8 mouse cellular contexts compared by ENCODE assay signal in the genomic region with DNA sequence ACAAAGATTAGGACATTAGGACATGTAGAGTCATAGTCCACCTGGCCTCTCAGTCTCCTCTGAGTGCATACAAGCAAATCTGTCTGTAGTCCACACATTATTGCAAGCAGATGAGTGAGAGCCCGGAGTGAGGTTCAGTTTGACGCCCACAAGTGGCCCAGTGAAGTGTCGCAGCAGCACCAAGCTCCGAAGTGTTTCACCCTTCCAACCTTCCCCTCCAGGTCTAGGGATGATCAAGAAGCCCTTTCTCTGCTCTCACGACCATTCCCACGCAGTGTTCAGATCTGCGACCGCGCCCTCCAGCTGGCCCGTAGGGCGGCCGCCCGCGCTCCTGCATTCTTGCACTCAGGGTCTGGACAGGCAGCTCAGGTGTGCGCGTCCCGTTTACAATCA. TPM values are rescaled to one million over a fixed set of nuclear protein-coding genes. Genes with fewer than 3 reads are reported as not detected.
DNase-seq lines count a peak whose midpoint lies in the region; ATAC-seq and TF ChIP-seq lines count a peak whose summit lies in the region.

No protein-coding gene starts in this region.

- no peak for TF ChIP-seq CTCF in bone marrow macrophage, adult 2 months (IDR thresholded peaks at IDR 0.05; ENCODE audit: low read depth, low read length)

- no peaks in the 10 kb centered on the region; the same call in 1 of the 2 replicates for H3K36me3 ChIP-seq in kidney, embryonic 14.5 days (ENCODE audit: control insufficient read depth, insufficient read depth, low read length)
- no peaks in the 10 kb centered on the region for H3K36me3 ChIP-seq in hindbrain, embryonic 11.5 days (ENCODE audit: control insufficient read depth, insufficient read depth, low read length)
- H3K36me3 ChIP-seq in midbrain, embryonic 12.5 days: no peaks in the 10 kb centered on the region

- peak overlapping the region; percentile 75 for H3K4me3 ChIP-seq in kidney, embryonic 14.5 days (ENCODE audit: low read length)
- peak overlapping the region; percentile 56 for H3K4me3 ChIP-seq in bone marrow macrophage, adult 2 months (ENCODE audit: insufficient read depth, low read length)
- H3K4me3 ChIP-seq in hindbrain, embryonic 11.5 days (ENCODE audit: low read depth, low read length): peak overlapping the region; percentile 79
- peak overlapping the region; percentile 81 for H3K4me3 ChIP-seq in midbrain, embryonic 12.5 days

- H3K27me3 ChIP-seq in kidney, embryonic 14.5 days (ENCODE audit: control insufficient read depth, insufficient read depth, low read length): no peaks in the 10 kb centered on the region
- H3K27me3 ChIP-seq in hindbrain, embryonic 11.5 days (ENCODE audit: control insufficient read depth, insufficient read depth, low read length): 0 out of 2 replicates have a peak, but pooled peaks cover 2% of the 10 kb centered on the region
- peaks cover 30% of the 10 kb centered on the region for H3K27me3 ChIP-seq in midbrain, embryonic 12.5 days

- peak overlapping the region; percentile 69 for H3K9ac ChIP-seq in kidney, embryonic 14.5 days (ENCODE audit: low read depth, low read length)
- peak overlapping the region; percentile 79 for H3K9ac ChIP-seq in hindbrain, embryonic 11.5 days (ENCODE audit: low read depth, low read length)
- H3K9ac ChIP-seq in midbrain, embryonic 12.5 days (replicated peaks): peak overlapping the region; percentile 75

- 1% methylated on average over 17 of the region's 17 CpGs for WGBS in kidney, embryonic 14.5 days
- WGBS in hindbrain, embryonic 11.5 days: under 1% methylated on average over 17 of the region's 17 CpGs
- 2% methylated on average over 17 of the region's 17 CpGs for WGBS in midbrain, embryonic 12.5 days

- no peak for ATAC-seq in kidney, embryonic 14.5 days (ENCODE audit: low FRiP score, low TSS enrichment)
- ATAC-seq in hindbrain, embryonic 11.5 days (ENCODE audit: low FRiP score): no peak; the same call in 1 of the 2 replicates
- no peak for ATAC-seq in midbrain, embryonic 12.5 days (ENCODE audit: low FRiP score, low read depth)

- peak overlapping the region; percentile 83; the same call in 1 of the 2 replicates for H3K27ac ChIP-seq in kidney, embryonic 14.5 days (ENCODE audit: low read depth, low read length)
- no peak overlapping the region for H3K27ac ChIP-seq in bone marrow macrophage, adult 2 months (ENCODE audit: insufficient read depth, low read depth, low read length)
- no peak overlapping the region for H3K27ac ChIP-seq in hindbrain, embryonic 11.5 days (ENCODE audit: low read depth, low read length)
- no peak overlapping the region for H3K27ac ChIP-seq in midbrain, embryonic 12.5 days (replicated peaks)

- no peaks in the 10 kb centered on the region for H3K9me3 ChIP-seq in kidney, embryonic 14.5 days (ENCODE audit: control insufficient read depth, low read length)
- H3K9me3 ChIP-seq in hindbrain, embryonic 11.5 days (ENCODE audit: control insufficient read depth, low read length): no peaks in the 10 kb centered on the region
- no peaks in the 10 kb centered on the region for H3K9me3 ChIP-seq in midbrain, embryonic 12.5 days

- H3K4me2 ChIP-seq in kidney, embryonic 14.5 days (replicated peaks; ENCODE audit: low read depth, low read length): peak overlapping the region; percentile 75
- peak overlapping the region; percentile 94 for H3K4me2 ChIP-seq in hindbrain, embryonic 11.5 days (replicated peaks; ENCODE audit: low read depth, low read length)
- peak overlapping the region; percentile 82 for H3K4me2 ChIP-seq in midbrain, embryonic 12.5 days (replicated peaks)

- no peak for DNase-seq in kidney, adult 9 months
- DNase-seq in hindbrain, embryonic 11.5 days (ENCODE audit: low spot score): no peak
- DNase-seq in layer of hippocampus, adult 11-12 months (ENCODE audit: low spot score): no peak
- no peak for DNase-seq in spleen, adult 12 weeks (ENCODE audit: low spot score)
- no peak for DNase-seq in cerebellum, adult 11-12 months

- TF ChIP-seq POLR2A in bone marrow macrophage, adult 2 months (IDR thresholded peaks at IDR 0.05; ENCODE audit: borderline replicate concordance, low read depth, low read length): no peak

- peaks cover 17% of the 10 kb centered on the region for H3K4me1 ChIP-seq in kidney, embryonic 14.5 days (ENCODE audit: control insufficient read depth, insufficient read depth, low read length)
- no peaks in the 10 kb centered on the region for H3K4me1 ChIP-seq in bone marrow macrophage, adult 2 months (ENCODE audit: control insufficient read depth, insufficient read depth, low read length)
- H3K4me1 ChIP-seq in hindbrain, embryonic 11.5 days (replicated peaks; ENCODE audit: control insufficient read depth, insufficient read depth, low read length): 0 out of 2 replicates have a peak, but pooled peaks cover 3% of the 10 kb centered on the region
- peaks cover 13% of the 10 kb centered on the region; the same call in 1 of the 2 replicates for H3K4me1 ChIP-seq in midbrain, embryonic 12.5 days

RNA-seq across cellular contexts. Expression of a gene that starts 0.3 kb away (rescaled TPM):
- polyA plus RNA-seq in kidney, embryonic 14.5 days (2014; fragmentation: Nextera tagmentation; extraction: Ambion mirVana): 8.5 and 11.4 TPM in 2 replicates
- not detected in 2 replicates for polyA plus RNA-seq in bone marrow macrophage, adult 2 months (2012; ENCODE audit: insufficient read depth, insufficient read length, missing spikeins)
- polyA plus RNA-seq in hindbrain, embryonic 11.5 days (2014; fragmentation: Nextera tagmentation; extraction: Ambion mirVana): 7.4 and 9.1 TPM in 2 replicates
- polyA plus RNA-seq in midbrain, embryonic 12.5 days (2016; fragmentation: Nextera tagmentation; extraction: Ambion mirVana): 6.4 and 7.9 TPM in 2 replicates
